Mouse (Mus musculus) MEL (cell line): ENCODE data around the gene Rps3. TPM values are rescaled to one million over a fixed set of nuclear protein-coding genes. Genes with fewer than 3 reads are reported as not detected.

Experiments used
- DNase-seq: peaks from one replicate; pipeline ENCODE4 v3.0.0; 2011; ENCODE audit warnings: low read depth, low spot score
- H3K27ac ChIP-seq: 2 replicates; pipeline ENCODE4 v1.5.1; 2012; ENCODE audit warnings: low read depth, mild to moderate bottlenecking, control low read depth, low read length, moderate library complexity; ENCODE audit not compliant: control insufficient read depth
- H3K27me3 ChIP-seq, 2 experiments: fragments of 150-350 bp in 1 of 2; sonication (generic) in 1 of 2; 2 replicates each; pipeline ENCODE4 v1.6.1; 2012; ENCODE audit warnings: low read length in 2 of 2, mild to moderate bottlenecking in 2 of 2, improper control_type of control experiment in 1 of 2, moderate library complexity in 1 of 2; ENCODE audit not compliant: insufficient read depth in 2 of 2, control insufficient read depth in 1 of 2
- H3K36me3 ChIP-seq, 2 experiments: 2 replicates each; pipeline ENCODE4 v1.6.1; 2012 to 2014; ENCODE audit warnings: low read length in 2 of 2, improper control_type of control experiment in 1 of 2, inconsistent platforms in 1 of 2, mild to moderate bottlenecking in 1 of 2; ENCODE audit not compliant: insufficient read depth in 2 of 2, control insufficient read depth in 1 of 2
- H3K4me1 ChIP-seq, 2 experiments: fragments of 150-350 bp in 1 of 2; sonication (generic) in 1 of 2; 2 replicates each; pipeline ENCODE4 v1.6.1; 2012; ENCODE audit warnings: low read length in 2 of 2, improper control_type of control experiment in 1 of 2, mild to moderate bottlenecking in 1 of 2; ENCODE audit not compliant: insufficient read depth in 2 of 2, control insufficient read depth in 1 of 2
- H3K4me3 ChIP-seq, 2 experiments: fragments of 150-350 bp in 1 of 2; sonication (generic) in 1 of 2; 2 replicates each; pipeline ENCODE4 v1.5.1; 2012; ENCODE audit warnings: low read depth in 2 of 2, low read length in 2 of 2, mild to moderate bottlenecking in 2 of 2, moderate library complexity in 2 of 2, control low read depth in 1 of 2, improper control_type of control experiment in 1 of 2; ENCODE audit not compliant: control insufficient read depth in 1 of 2, insufficient read depth in 1 of 2
- H3K79me2 ChIP-seq: 2 replicates; pipeline ENCODE4 v1.6.1; 2012; ENCODE audit warnings: mild to moderate bottlenecking, low read length, moderate library complexity; ENCODE audit not compliant: control insufficient read depth, poor library complexity, insufficient read depth
- H3K9ac ChIP-seq: 2 replicates; pipeline ENCODE4 v1.6.1; 2012; ENCODE audit warnings: low read depth, mild to moderate bottlenecking, control low read depth, low read length, moderate library complexity; ENCODE audit not compliant: control insufficient read depth, poor library complexity, severe bottlenecking
- H3K9me3 ChIP-seq: fragments of 150-350 bp; sonication (generic); replicated peaks from 2 replicates; pipeline ENCODE4 v1.6.1; 2012; ENCODE audit warnings: mild to moderate bottlenecking, low read length, improper control_type of control experiment, moderate library complexity; ENCODE audit not compliant: insufficient read depth
- CHD1 ChIP-seq: IDR thresholded peaks from 2 replicates; pipeline ENCODE4 v1.6.1; 2012; ENCODE audit warnings: low read depth, mild to moderate bottlenecking, inconsistent platforms, low read length, improper control_type of control experiment
- CTCF ChIP-seq, 3 experiments: IDR thresholded peaks in 2 of 3; conservative IDR thresholded peaks in 1 of 3; 2 replicates each; pipeline ENCODE4 v1.5.1; 2011 to 2012; ENCODE audit warnings: low read length in 3 of 3, low read depth in 2 of 3, mild to moderate bottlenecking in 2 of 3, improper control_type of control experiment in 1 of 3, inconsistent platforms in 1 of 3, mixed read lengths in 1 of 3, moderate library complexity in 1 of 3; ENCODE audit not compliant: control insufficient read depth in 1 of 3, insufficient read depth in 1 of 3, poor library complexity in 1 of 3, severe bottlenecking in 1 of 3
- GATA1 ChIP-seq: IDR thresholded peaks from 2 replicates; pipeline ENCODE4 v1.6.1; 2011; ENCODE audit warnings: low read depth, low read length, improper control_type of control experiment
- HCFC1 ChIP-seq: IDR thresholded peaks from 2 replicates; pipeline ENCODE4 v1.6.1; 2012; ENCODE audit warnings: low read depth, mild to moderate bottlenecking, inconsistent platforms, low read length, improper control_type of control experiment, moderate library complexity
- JUND ChIP-seq: IDR thresholded peaks from 2 replicates; pipeline ENCODE4 v1.6.1; 2011; ENCODE audit warnings: low read depth, mild to moderate bottlenecking, improper control_type of control experiment, low read length
- KAT2A ChIP-seq: conservative IDR thresholded peaks from 2 replicates; pipeline ENCODE4 v1.6.1; 2012; ENCODE audit warnings: low read depth, low read length, improper control_type of control experiment, inconsistent platforms
- MAFK ChIP-seq: IDR thresholded peaks from 2 replicates; pipeline ENCODE4 v1.6.1; 2011; ENCODE audit warnings: low read depth, mild to moderate bottlenecking, low read length, improper control_type of control experiment, borderline replicate concordance
- MYB ChIP-seq: IDR thresholded peaks from 2 replicates; pipeline ENCODE4 v1.6.1; 2011; ENCODE audit warnings: mild to moderate bottlenecking, low read depth, low read length, improper control_type of control experiment
- MYC ChIP-seq: IDR thresholded peaks from 2 replicates; pipeline ENCODE4 v1.6.1; 2011; ENCODE audit warnings: low read depth, mild to moderate bottlenecking, low read length, improper control_type of control experiment, moderate library complexity
- NRF1 ChIP-seq: IDR thresholded peaks from 2 replicates; pipeline ENCODE4 v1.6.1; 2014; ENCODE audit warnings: low read depth, mild to moderate bottlenecking, inconsistent platforms, low read length, improper control_type of control experiment, moderate library complexity; ENCODE audit not compliant: poor library complexity, insufficient read depth, severe bottlenecking
- POLR2AphosphoS2 ChIP-seq: IDR thresholded peaks from 2 replicates; pipeline ENCODE4 v1.6.1; 2011; ENCODE audit warnings: low read length, improper control_type of control experiment
- RCOR1 ChIP-seq: IDR thresholded peaks from 2 replicates; pipeline ENCODE4 v1.6.1; 2012; ENCODE audit warnings: low read depth, mild to moderate bottlenecking, inconsistent platforms, low read length, improper control_type of control experiment
- SMC3 ChIP-seq: IDR thresholded peaks from 2 replicates; pipeline ENCODE4 v1.6.1; 2011; ENCODE audit warnings: low read depth, low read length, improper control_type of control experiment
- TAL1 ChIP-seq: IDR thresholded peaks from 2 replicates; pipeline ENCODE4 v1.6.1; 2012; ENCODE audit warnings: mild to moderate bottlenecking, inconsistent platforms, low read length, moderate library complexity, mixed read lengths
- TCF12 ChIP-seq: IDR thresholded peaks from 2 replicates; pipeline ENCODE4 v1.6.1; 2014; ENCODE audit warnings: low read depth, mild to moderate bottlenecking, inconsistent platforms, low read length, improper control_type of control experiment, moderate library complexity
- UBTF ChIP-seq: IDR thresholded peaks from 2 replicates; pipeline ENCODE4 v1.6.1; 2012; ENCODE audit warnings: low read depth, mild to moderate bottlenecking, inconsistent platforms, low read length, improper control_type of control experiment, moderate library complexity, borderline replicate concordance; ENCODE audit not compliant: insufficient read depth
- ZC3H11A ChIP-seq: IDR thresholded peaks from 2 replicates; pipeline ENCODE4 v1.6.1; 2012; ENCODE audit warnings: low read depth, mild to moderate bottlenecking, inconsistent platforms, low read length, improper control_type of control experiment
- ZKSCAN1 ChIP-seq: IDR thresholded peaks from 2 replicates; pipeline ENCODE4 v1.6.1; 2012; ENCODE audit warnings: low read depth, mild to moderate bottlenecking, inconsistent platforms, low read length, improper control_type of control experiment, moderate library complexity
- ZNF384 ChIP-seq: IDR thresholded peaks from 2 replicates; pipeline ENCODE4 v1.6.1; 2012; ENCODE audit warnings: low read depth, mild to moderate bottlenecking, inconsistent platforms, low read length, improper control_type of control experiment
- polyA plus RNA-seq, 2 experiments: library from polyadenylated mRNA; stranded (reverse) in 1 of 2; unstranded in 1 of 2; fragments of >175 nt in 1 of 2; fragments of >200 nt in 1 of 2; gene quantifications; 2 replicates each; pipeline versions ENCODE4 v1.2.1 to v1.2.4; 2012; ENCODE audit warnings: low replicate concordance in 2 of 2, low read depth in 1 of 2; ENCODE audit not compliant: insufficient read length in 2 of 2, insufficient read depth in 1 of 2, missing spikeins in 1 of 2
- total RNA-seq: library from RNA; depleted of rRNA; stranded (reverse); fragments of 300-350 nt; gene quantifications from 2 replicates; pipeline ENCODE4 v1.2.3, GENCODE M21; 2012

Gene Rps3
- total and polyA plus RNA-seq, 3 experiments, result 157 to 2,287 (median 1,899) TPM

- H3K4me3 ChIP-seq, result no peak overlapping the region
- TF ChIP-seq ZC3H11A, result no peak
- no peak for TF ChIP-seq CHD1
- TF ChIP-seq CTCF (IDR thresholded peaks at IDR 0.05 in 2 of 3, conservative IDR thresholded peaks at IDR 0.05 in 1 of 3; ENCODE audit: control insufficient read depth in 1 of 3, insufficient read depth in 1 of 3, low read depth in 2 of 3, low read length in 3 of 3, poor library complexity in 1 of 3, severe bottlenecking in 1 of 3), result no peak
- TF ChIP-seq HCFC1, result no peak
- TF ChIP-seq MAFK, result no peak
- no peak for TF ChIP-seq POLR2AphosphoS2
- no peak for TF ChIP-seq MYB
- TF ChIP-seq SMC3, result no peak
- TF ChIP-seq KAT2A, result no peak
- no peak for TF ChIP-seq TCF12
- TF ChIP-seq, all 39 proteins: peak for 0
- H3K27ac ChIP-seq, result no peak overlapping the region
- no peaks in the 10 kb centered on the region for H3K9me3 ChIP-seq
- no peak for DNase-seq
- no peaks in the 10 kb centered on the region for H3K36me3 ChIP-seq
- no peaks in the 10 kb centered on the region for H3K79me2 ChIP-seq
- H3K27me3 ChIP-seq, result no peaks in the 10 kb centered on the region; a peak in 1 of 4 replicates
- no peak overlapping the region for H3K9ac ChIP-seq
- H3K4me1 ChIP-seq, result peaks cover 0 to 4% of the 10 kb centered on the region in 2 experiments; a peak in 2 of 4 replicates
These were observed 17.6 kb upstream of the Rps3 start for GRCm38 (mm10) chr7:99501148-99501547.

DNA sequence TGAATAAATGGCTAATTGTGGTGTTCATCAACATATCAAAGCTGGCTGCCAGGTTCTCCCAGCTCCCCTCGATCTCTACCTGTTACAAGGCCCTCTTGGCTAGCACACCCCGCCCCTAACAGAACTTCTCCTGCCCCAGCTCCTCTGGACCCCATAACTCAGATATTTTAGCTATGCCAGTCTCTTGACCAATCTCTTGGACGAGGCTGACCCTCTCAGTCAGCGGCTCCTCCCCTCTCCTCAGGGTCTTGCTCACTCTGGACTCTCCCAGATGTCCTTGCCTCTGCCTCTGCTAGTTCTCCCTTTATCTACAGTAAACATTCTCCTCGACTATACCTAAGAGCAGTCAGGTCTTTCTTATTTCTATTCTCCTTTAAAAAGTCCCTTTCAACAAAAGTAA lies 17.1 kb upstream of the Rps3 start:
- Histone ChIP-seq H3K27me3 (no peaks in the 10 kb centered on the region; a peak in 1 of 4 replicates), H3K36me3 (no peaks in the 10 kb centered on the region), H3K79me2 (no peaks in the 10 kb centered on the region), H3K9me3 (no peaks in the 10 kb centered on the region), H3K9ac (peak overlapping the region; percentile 33; the same call in 1 of the 2 replicates), H3K27ac (no peak overlapping the region), H3K4me1 (peaks cover 0 to 4% of the 10 kb centered on the region in 2 experiments; a peak in 2 of 4 replicates), H3K4me3 (no peak overlapping the region; a peak in 1 of 4 replicates)
- TF ChIP-seq NRF1 (no peak), ZNF384 (no peak), TAL1 (no peak), UBTF (no peak), RCOR1 (no peak), GATA1 (no peak), MYC (no peak), SMC3 (no peak; the same call in 1 of the 2 replicates), JUND (no peak), ZKSCAN1 (no peak), CHD1 (no peak)
- DNase-seq, result no peak
